Mouse (Mus musculus) C3H10T1/2 (cell line): ENCODE data around the gene Slu7. TPM values are rescaled to one million over a fixed set of nuclear protein-coding genes. Genes with fewer than 3 reads are reported as not detected.

Experiments
- polyA plus RNA-seq, 2 experiments: library from polyadenylated mRNA; unstranded; fragments of >200 nt; fragmentation: generic; extraction: Trizol; gene quantifications; one replicate each; pipeline ENCODE4 v1.2.1; 2012; ENCODE audit warnings: missing spikeins in 2 of 2

The Slu7 gene
- polyA plus RNA-seq = 10 to 100 TPM in 1 of 2 experiments, 1 to 10 TPM in 1; 3.2 to 20.2 TPM

DNA sequence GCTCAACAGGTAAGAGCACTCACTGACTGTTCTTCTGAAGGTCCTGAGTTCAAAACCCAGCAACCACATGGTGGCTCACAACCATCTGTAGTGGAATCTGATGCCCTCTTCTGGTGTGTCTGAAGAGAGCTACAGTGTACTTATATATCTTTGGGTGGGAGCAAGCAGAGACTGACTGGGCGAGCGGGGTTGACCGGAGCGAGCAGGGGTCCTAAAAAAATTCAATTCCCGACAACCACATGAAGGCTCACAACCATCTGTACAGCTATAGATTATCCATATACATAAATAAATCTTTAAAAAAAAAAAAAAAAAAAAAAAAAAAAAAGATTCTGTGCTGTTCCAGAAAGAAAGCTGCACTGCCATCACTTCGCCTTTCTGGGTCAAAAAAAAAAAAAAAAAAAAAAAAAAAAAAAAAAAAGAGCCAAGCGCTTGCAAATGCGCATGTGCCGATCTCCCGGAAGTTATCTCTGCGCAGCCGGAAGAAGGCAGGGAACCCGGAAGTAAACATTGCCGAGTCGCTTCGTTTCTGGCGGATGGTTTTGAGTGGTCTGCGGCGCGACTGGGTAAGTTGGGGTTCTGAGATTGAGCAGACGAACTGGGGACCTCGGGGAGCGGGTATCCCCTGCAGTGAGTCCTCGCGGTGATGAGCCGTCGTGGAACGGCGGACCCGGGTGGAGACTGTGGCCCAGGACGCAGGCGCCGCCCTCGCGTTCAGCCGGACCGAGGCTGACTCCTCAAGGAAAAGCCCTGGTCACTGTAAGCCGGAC is at the start of gene Slu7:
TSS of gene Slu7 (plus strand) at position 491 of the 770 bp plus-strand sequence.

DNA sequence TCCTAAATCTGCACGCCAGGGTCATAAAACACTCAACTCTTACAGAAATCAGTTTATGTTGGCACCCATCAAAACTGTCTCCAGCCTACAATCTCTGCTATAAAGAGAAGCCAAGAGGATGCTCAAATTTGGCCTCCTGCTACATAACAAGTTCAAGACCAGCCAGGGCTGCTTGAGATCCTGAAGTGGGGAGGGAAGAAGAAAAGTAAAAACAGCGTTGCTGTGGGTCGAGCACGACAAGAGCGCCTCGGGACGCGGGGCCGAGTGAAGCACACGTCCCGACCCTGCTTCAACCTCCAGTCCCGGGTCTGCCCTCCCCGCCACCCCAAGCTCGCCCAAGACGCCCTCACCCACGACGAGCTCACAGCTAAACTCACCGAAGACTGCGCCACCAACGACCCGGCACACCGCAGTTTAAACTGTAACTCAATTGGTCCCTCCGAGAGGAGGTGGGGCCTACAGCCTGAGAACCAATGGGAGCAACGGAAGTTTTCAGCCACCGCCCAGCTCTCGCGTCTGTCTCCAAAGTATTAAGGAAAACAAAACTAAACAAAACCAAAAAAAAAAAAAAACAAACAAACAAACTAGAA is 7.6 kb upstream of the Slu7 start, which contains the start of gene Pttg1:
TSS of gene Pttg1 (minus strand) at position 428 of the 590 bp plus-strand sequence.

DNA sequence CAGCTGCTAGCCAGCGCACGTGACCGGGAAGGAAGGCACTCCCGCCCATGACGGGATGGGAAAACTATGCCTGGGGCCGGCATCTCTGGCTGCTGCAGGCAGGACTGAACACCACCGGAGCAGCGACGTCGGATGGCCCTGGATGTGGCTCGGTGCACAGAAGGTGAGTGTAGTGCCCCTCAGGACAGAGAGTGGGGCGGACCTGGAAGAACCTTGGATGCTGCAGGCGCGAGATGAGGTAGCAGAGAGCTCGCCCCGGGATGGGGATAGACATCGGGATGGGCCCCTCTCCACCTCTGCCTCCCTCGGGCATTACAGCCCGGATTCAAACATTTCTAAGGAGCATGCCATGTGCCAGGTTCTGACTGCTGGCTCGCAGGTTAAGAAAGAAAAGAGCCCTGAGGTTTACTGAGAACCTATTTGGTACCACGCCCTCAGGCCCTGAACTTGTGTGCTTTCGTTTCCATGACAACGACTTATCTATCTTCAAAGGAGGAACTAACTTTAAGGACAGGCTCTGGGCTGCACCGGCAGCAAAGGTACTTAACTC is 40.8 kb downstream of the Slu7 start, which contains the start of gene C1qtnf2:
TSS of gene C1qtnf2 (plus strand) at position 52 of the 550 bp plus-strand sequence.

Other genes starting within 250 kb of the Slu7 start
- gene Pttg1, start 7.5 kb upstream of the Slu7 start, polyA plus RNA-seq = 100 to 1,000 TPM; 171 to 316 TPM
- not detected for gene C1qtnf2, start 40.5 kb downstream of the Slu7 start, polyA plus RNA-seq
- not detected for gene Ccnjl, start 95.0 kb downstream of the Slu7 start, polyA plus RNA-seq
- gene 4933415A04Rik, start 153.3 kb downstream of the Slu7 start, polyA plus RNA-seq = not detected
- not detected for gene Fabp6, start 167.8 kb downstream of the Slu7 start, polyA plus RNA-seq
- 1 to 10 TPM in 1 of 2 experiments, under 1 TPM in 1; 0.53 to 6.1 TPM for gene Pwwp2a, start 248.3 kb downstream of the Slu7 start, polyA plus RNA-seq